Mouse (Mus musculus): ENCODE measurements around the gene Fam173b.

The Fam173b gene

DNA sequence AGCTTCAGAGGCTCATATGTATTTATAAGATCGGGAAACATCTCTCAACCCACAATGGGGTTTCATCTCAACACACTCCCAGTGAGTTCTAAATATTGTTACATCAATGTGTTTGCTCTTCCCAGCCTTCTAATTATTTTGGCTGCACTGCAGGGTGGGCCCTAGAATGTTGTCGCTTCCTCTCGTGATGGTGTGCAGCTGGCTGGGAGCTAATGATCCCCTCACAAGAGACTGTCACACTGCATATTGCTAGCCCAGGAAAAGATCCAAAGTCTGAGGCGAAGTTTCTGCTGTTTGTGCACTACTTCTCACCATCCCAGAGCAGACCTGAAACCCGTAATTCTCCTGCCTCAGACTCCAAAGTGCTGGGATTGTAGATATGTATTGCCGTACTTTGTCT lies 45.6 kb downstream of the Fam173b start:
- DNase-seq = no peak

- no peak for DNase-seq
Measured at GRCm38 (mm10) chr15:31647851-31648569, 46.4 kb downstream of the Fam173b start.

- no peak for DNase-seq
Measured at GRCm38 (mm10) chr15:31649691-31650090, 48.0 kb downstream of the Fam173b start.

GRCm38 (mm10) chr15:31650821-31651220 lies 49.2 kb downstream of the Fam173b start:
- no peak for DNase-seq

DNA sequence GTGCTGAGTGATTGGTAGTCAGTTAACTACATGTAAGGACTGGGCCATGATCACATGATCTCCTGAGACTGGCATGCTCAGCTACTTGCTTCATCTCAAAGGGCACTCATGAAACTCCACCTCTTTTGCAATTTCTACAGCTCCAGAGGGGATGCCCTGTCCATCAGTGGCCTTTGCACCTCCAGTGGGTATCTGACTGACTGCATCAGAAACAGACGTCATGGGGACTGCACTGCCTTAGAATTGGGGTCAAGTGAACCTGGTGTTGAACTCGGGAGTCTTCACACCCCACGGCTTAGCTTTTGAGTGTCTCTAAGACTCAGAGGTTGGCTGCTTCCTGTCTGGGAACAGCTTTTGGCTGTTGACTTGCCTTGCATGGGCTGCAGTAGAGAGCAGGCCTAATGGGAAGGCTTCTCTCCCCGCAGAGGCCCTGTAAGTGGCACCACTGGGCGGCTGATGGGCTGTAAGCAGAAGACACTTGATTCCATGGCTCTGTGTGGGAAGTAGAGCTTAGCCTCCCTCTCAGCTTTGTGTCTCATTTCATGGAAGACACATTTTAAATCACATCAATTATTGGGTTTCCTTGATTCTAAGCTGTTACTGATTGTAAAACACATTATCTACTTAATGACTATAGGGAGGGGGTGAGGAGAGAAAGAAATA lies 58.6 kb downstream of the Fam173b start:
- no peak for DNase-seq

GRCm38 (mm10) chr15:31660844-31661243 lies 59.2 kb downstream of the Fam173b start:
- DNase-seq = no peak

DNA sequence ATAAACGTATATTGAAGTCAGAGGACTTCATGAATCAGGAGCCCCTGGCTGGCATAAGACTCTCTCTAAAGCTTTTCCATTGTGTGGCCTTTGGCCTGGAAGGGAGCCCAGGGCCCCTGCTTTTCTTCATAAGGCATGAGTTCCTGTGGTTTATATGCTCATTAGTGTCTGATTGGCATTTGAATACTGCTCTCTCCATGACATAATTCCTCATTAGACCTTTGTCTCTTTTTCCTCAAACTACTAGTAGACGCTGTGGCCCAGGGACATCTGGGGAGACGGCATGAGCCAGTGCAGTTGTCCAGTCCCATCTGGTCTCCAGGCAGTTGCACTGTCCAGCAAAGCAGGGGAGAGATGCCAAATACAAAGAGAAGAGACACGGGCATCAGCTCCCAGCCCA lies 60.1 kb downstream of the Fam173b start:
- DNase-seq = no peak

GRCm38 (mm10) chr15:31663074-31663473 lies 61.4 kb downstream of the Fam173b start:
- no peak for DNase-seq

Data from cerebellum, adult 18-20 months (tissue).